In the genomic region with DNA sequence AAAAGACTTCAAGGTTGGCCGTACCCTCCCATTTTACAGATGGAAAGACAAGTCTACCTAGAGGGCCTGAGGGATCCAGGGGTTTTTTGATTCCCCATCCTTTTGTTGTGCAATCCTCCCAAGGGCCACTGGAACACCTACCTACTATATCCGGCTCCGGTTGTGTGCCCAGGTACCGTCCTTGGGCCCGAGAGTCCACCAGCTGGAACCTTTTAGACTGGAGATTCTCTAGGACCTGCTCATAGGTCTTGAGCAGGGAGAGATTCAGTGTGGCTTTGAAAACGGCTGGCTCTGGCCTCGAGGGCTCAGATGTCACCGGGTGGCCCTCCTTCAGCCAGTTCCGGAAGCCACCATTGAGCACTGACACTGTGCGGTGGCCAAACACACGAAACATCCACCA, we compare ENCODE assay signal across 9 mouse cellular contexts. TPM values are rescaled to one million over a fixed set of nuclear protein-coding genes. Genes with fewer than 3 reads are reported as not detected.
DNase-seq lines count a peak whose midpoint lies in the region; ATAC-seq and TF ChIP-seq lines count a peak whose summit lies in the region.
"Had no signal": no experiment of that assay in that cellular context is flagged by ENCODE, and none has a peak within 500 bp of the region (broad histone marks: within the 10 kb centered on the region; RNA-seq: fewer than 3 reads in every experiment).

No protein-coding gene starts in this region.

- no peaks in the 10 kb centered on the region for H3K9me3 ChIP-seq in embryonic facial prominence, embryonic 14.5 days (ENCODE audit: control insufficient read depth, low read length)
- H3K9me3 ChIP-seq in intestine, embryonic 14.5 days (ENCODE audit: control insufficient read depth, low read length): no peaks in the 10 kb centered on the region
- H3K9me3 ChIP-seq in neural tube, embryonic 12.5 days: no peaks in the 10 kb centered on the region

- peak overlapping the region; percentile 90 for H3K27ac ChIP-seq in liver, adult 2 months (replicated peaks; ENCODE audit: insufficient read depth, low read depth, low read length)
- no peak overlapping the region for H3K27ac ChIP-seq in embryonic facial prominence, embryonic 14.5 days (replicated peaks; ENCODE audit: low read depth, low read length)
- H3K27ac ChIP-seq in intestine, embryonic 14.5 days (ENCODE audit: low read depth): no peak overlapping the region
- no peak overlapping the region for H3K27ac ChIP-seq in neural tube, embryonic 12.5 days

- peak; percentile 58 for DNase-seq in liver, adult 2 months (ENCODE audit: extremely low read depth, low read depth, low spot score)
- no peak for DNase-seq in liver
- no peak for DNase-seq in embryonic facial prominence, embryonic 14.5 days (ENCODE audit: low spot score)
- DNase-seq in intestine, embryonic 14.5 days (ENCODE audit: low spot score): no peak
- no peak for DNase-seq in urinary bladder, postnatal 10 days (ENCODE audit: low spot score)
- no peak for DNase-seq in natural killer cell, adult 2 months (ENCODE audit: low spot score in 2 of 2)

- 0 out of 2 replicates have a peak, but pooled peaks cover under 1% of the 10 kb centered on the region for H3K36me3 ChIP-seq in liver, adult 2 months (ENCODE audit: control insufficient read depth, insufficient read depth, low read length)
- H3K36me3 ChIP-seq in embryonic facial prominence, embryonic 14.5 days (ENCODE audit: control insufficient read depth, insufficient read depth, low read length): no peaks in the 10 kb centered on the region
- no peaks in the 10 kb centered on the region for H3K36me3 ChIP-seq in intestine, embryonic 14.5 days (ENCODE audit: control insufficient read depth, insufficient read depth, low read length)
- no peaks in the 10 kb centered on the region for H3K36me3 ChIP-seq in neural tube, embryonic 12.5 days

- H3K9ac ChIP-seq in liver, adult 2 months (ENCODE audit: low read depth, low read length): peak overlapping the region; percentile 90
- peak overlapping the region; percentile 71 for H3K9ac ChIP-seq in embryonic facial prominence, embryonic 14.5 days (ENCODE audit: low read depth, low read length)
- no peak overlapping the region for H3K9ac ChIP-seq in intestine, embryonic 14.5 days (ENCODE audit: low read length)
- peak overlapping the region; percentile 56; the same call in 1 of the 2 replicates for H3K9ac ChIP-seq in neural tube, embryonic 12.5 days

- TF ChIP-seq CTCF in liver, adult 2 months (IDR thresholded peaks at IDR 0.05; ENCODE audit: low read depth, low read length): no peak

- peak overlapping the region; percentile 92 for H3K4me2 ChIP-seq in embryonic facial prominence, embryonic 14.5 days (ENCODE audit: low read depth, low read length)
- peak overlapping the region; percentile 98 for H3K4me2 ChIP-seq in intestine, embryonic 14.5 days (ENCODE audit: low read length)
- peak overlapping the region; percentile 84 for H3K4me2 ChIP-seq in neural tube, embryonic 12.5 days (replicated peaks)

- TF ChIP-seq POLR2A in liver, adult 2 months (IDR thresholded peaks at IDR 0.05; ENCODE audit: extremely low read depth, insufficient read depth, low read length): no peak

- peaks cover 26% of the 10 kb centered on the region for H3K4me1 ChIP-seq in liver, adult 2 months (ENCODE audit: control insufficient read depth, insufficient read depth, low read length)
- peaks cover 26% of the 10 kb centered on the region for H3K4me1 ChIP-seq in embryonic facial prominence, embryonic 14.5 days (ENCODE audit: control insufficient read depth, insufficient read depth, low read length)
- peaks cover 9% of the 10 kb centered on the region; the same call in 1 of the 2 replicates for H3K4me1 ChIP-seq in intestine, embryonic 14.5 days (replicated peaks; ENCODE audit: control insufficient read depth, insufficient read depth, low read length)
- peaks cover 29% of the 10 kb centered on the region for H3K4me1 ChIP-seq in neural tube, embryonic 12.5 days

- WGBS in liver, adult 2 months: 12% methylated on average over 11 of the region's 11 CpGs
- WGBS in embryonic facial prominence, embryonic 14.5 days: 53% methylated on average over 11 of the region's 11 CpGs
- 57% methylated on average over 11 of the region's 11 CpGs for WGBS in intestine, embryonic 14.5 days
- WGBS in neural tube, embryonic 12.5 days: 51% methylated on average over 11 of the region's 11 CpGs

- no peak for ATAC-seq in embryonic facial prominence, embryonic 14.5 days (ENCODE audit: low read depth)
- ATAC-seq in intestine, embryonic 14.5 days (replicated peaks; ENCODE audit: low FRiP score, low TSS enrichment, low read depth): no peak
- no peak for ATAC-seq in neural tube, embryonic 12.5 days (ENCODE audit: low FRiP score, low read depth)
- ATAC-seq in CD4-positive, CD25-positive, alpha-beta regulatory T cell, adult 4 months: no peak

- peak overlapping the region; percentile 91 for H3K4me3 ChIP-seq in liver, adult 2 months (ENCODE audit: insufficient read depth, low read depth, low read length)
- H3K4me3 ChIP-seq in embryonic facial prominence, embryonic 14.5 days (ENCODE audit: low read depth, low read length): peak overlapping the region; percentile 70
- peak overlapping the region; percentile 74 for H3K4me3 ChIP-seq in intestine, embryonic 14.5 days (ENCODE audit: low read depth, low read length)
- peak overlapping the region; percentile 57 for H3K4me3 ChIP-seq in neural tube, embryonic 12.5 days

- peaks cover 21% of the 10 kb centered on the region; the same call in 1 of the 2 replicates for H3K79me2 ChIP-seq in liver, adult 2 months (ENCODE audit: control insufficient read depth, insufficient read depth, low read length)

- H3K27me3 ChIP-seq in liver, adult 2 months (ENCODE audit: control insufficient read depth, insufficient read depth, low read length): no peaks in the 10 kb centered on the region
- H3K27me3 ChIP-seq in embryonic facial prominence, embryonic 14.5 days (replicated peaks; ENCODE audit: control insufficient read depth, insufficient read depth, low read length): peaks cover 18% of the 10 kb centered on the region
- H3K27me3 ChIP-seq in intestine, embryonic 14.5 days (replicated peaks; ENCODE audit: control insufficient read depth, insufficient read depth, low read length): peaks cover 27% of the 10 kb centered on the region
- H3K27me3 ChIP-seq in neural tube, embryonic 12.5 days (replicated peaks): peaks cover 22% of the 10 kb centered on the region

RNA-seq across cellular contexts. Expression of gene Tst, which starts 0.6 kb away (rescaled TPM):
- 303 and 343 TPM in 2 replicates for total RNA-seq in liver, adult 2 months (2014; rRNA removed)
- polyA plus RNA-seq in liver, adult 2 months (2012; rRNA removed): 621 and 686 TPM in 2 replicates
- polyA plus RNA-seq in embryonic facial prominence, embryonic 14.5 days (2014; fragmentation: Nextera tagmentation; extraction: Ambion mirVana): 35.0 and 39.1 TPM in 2 replicates
- 10.9 and 15.9 TPM in 2 replicates for polyA plus RNA-seq in intestine, embryonic 14.5 days (2014; fragmentation: Nextera tagmentation; extraction: Ambion mirVana)
- 7.6 and 9.2 TPM in 2 replicates for polyA plus RNA-seq in neural tube, embryonic 12.5 days (2016; fragmentation: Nextera tagmentation; extraction: Ambion mirVana)
- 1 to 10 TPM; 1.6 to 2.8 TPM for polyA plus RNA-seq in CD4-positive, CD25-positive, alpha-beta regulatory T cell, adult 4 months (2017; shearing (Covaris generic))

RNA-seq across cellular contexts. Expression of gene Mpst, which starts 1.1 kb away (rescaled TPM):
- total RNA-seq in liver, adult 2 months (2014; rRNA removed): 86.0 and 106 TPM in 2 replicates
- 377 and 408 TPM in 2 replicates for polyA plus RNA-seq in liver, adult 2 months (2012; rRNA removed)
- polyA plus RNA-seq in embryonic facial prominence, embryonic 14.5 days (2014; fragmentation: Nextera tagmentation; extraction: Ambion mirVana): 3.0 and 3.5 TPM in 2 replicates
- 2.1 and 2.7 TPM in 2 replicates for polyA plus RNA-seq in intestine, embryonic 14.5 days (2014; fragmentation: Nextera tagmentation; extraction: Ambion mirVana)
- polyA plus RNA-seq in neural tube, embryonic 12.5 days (2016; fragmentation: Nextera tagmentation; extraction: Ambion mirVana): 2.1 and 2.8 TPM in 2 replicates
- 1 to 10 TPM; 1.2 to 5.7 TPM for polyA plus RNA-seq in CD4-positive, CD25-positive, alpha-beta regulatory T cell, adult 4 months (2017; shearing (Covaris generic))

RNA-seq across cellular contexts. Expression of gene Tex33, which starts 9.4 kb away (rescaled TPM):
- not detected in 2 replicates for total RNA-seq in liver, adult 2 months (2014; rRNA removed)
- not detected in 2 replicates for polyA plus RNA-seq in liver, adult 2 months (2012; rRNA removed)
- not detected in 2 replicates for polyA plus RNA-seq in embryonic facial prominence, embryonic 14.5 days (2014; fragmentation: Nextera tagmentation; extraction: Ambion mirVana)
- not detected in 2 replicates for polyA plus RNA-seq in intestine, embryonic 14.5 days (2014; fragmentation: Nextera tagmentation; extraction: Ambion mirVana)
- polyA plus RNA-seq in neural tube, embryonic 12.5 days (2016; fragmentation: Nextera tagmentation; extraction: Ambion mirVana): not detected in 2 replicates
- polyA plus RNA-seq in CD4-positive, CD25-positive, alpha-beta regulatory T cell, adult 4 months (2017; shearing (Covaris generic)): not detected
- polyA plus RNA-seq: inflammation-experienced regulatory T-cells, adult 6 months had no signal

RNA-seq across cellular contexts. Expression of gene Kctd17, which starts 23.3 kb away (rescaled TPM):
- total RNA-seq in liver, adult 2 months (2014; rRNA removed): 1.2 and 2.6 TPM in 2 replicates
- 8.6 and 10.4 TPM in 2 replicates for polyA plus RNA-seq in liver, adult 2 months (2012; rRNA removed)
- polyA plus RNA-seq in embryonic facial prominence, embryonic 14.5 days (2014; fragmentation: Nextera tagmentation; extraction: Ambion mirVana): 46.9 and 54.1 TPM in 2 replicates
- polyA plus RNA-seq in intestine, embryonic 14.5 days (2014; fragmentation: Nextera tagmentation; extraction: Ambion mirVana): 35.0 and 37.7 TPM in 2 replicates
- 88.1 and 91.9 TPM in 2 replicates for polyA plus RNA-seq in neural tube, embryonic 12.5 days (2016; fragmentation: Nextera tagmentation; extraction: Ambion mirVana)
- polyA plus RNA-seq in CD4-positive, CD25-positive, alpha-beta regulatory T cell, adult 4 months (2017; shearing (Covaris generic)): 1 to 10 TPM; 5.1 to 5.5 TPM

Comparison
In these comparisons a context has a peak if more than half of its experiments do, and no peak if none do; other contexts are left out.
1. RNA of gene Tst, which starts 0.6 kb away (polyA plus RNA-seq): 621 to 686 TPM in liver, adult 2 months; 35.0 to 39.1 TPM in embryonic facial prominence, embryonic 14.5 days, 10.9 to 15.9 TPM in intestine, embryonic 14.5 days, 7.6 to 9.2 TPM in neural tube, embryonic 12.5 days and 1.6 to 2.8 TPM in CD4-positive, CD25-positive, alpha-beta regulatory T cell, adult 4 months; every median in the first group is over 10 times any median in the second.
2. RNA of gene Mpst, which starts 1.1 kb away (polyA plus RNA-seq): 377 to 408 TPM in liver, adult 2 months; 1.2 to 5.7 TPM in CD4-positive, CD25-positive, alpha-beta regulatory T cell, adult 4 months, 3.0 to 3.5 TPM in embryonic facial prominence, embryonic 14.5 days, 2.1 to 2.7 TPM in intestine, embryonic 14.5 days and 2.1 to 2.8 TPM in neural tube, embryonic 12.5 days; every median in the first group is over 10 times any median in the second.
3. Peak in every context shown above with its lines, with median percentiles within 50 percentile points of each other: H3K4me3 ChIP-seq and H3K4me2 ChIP-seq.